Mouse (Mus musculus) heart, embryonic 16.5 days (tissue): Measurements from ENCODE around the gene Ccsap. TPM values are rescaled to one million over a fixed set of nuclear protein-coding genes. Genes with fewer than 3 reads are reported as not detected.

Experiments
- ATAC-seq: fragments of 200-750 bp; cut with Nextera tagmentation; replicated peaks from 2 replicates; pipeline ENCODE4 v1.8.0; 2017; ENCODE audit warnings: moderate number of reproducible peaks; ENCODE audit not compliant: insufficient read depth, low FRiP score; ENCODE audit errors: extremely low read depth
- H3K27ac ChIP-seq: fragments of 300-500 bp; sonication (generic); 2 replicates; pipeline ENCODE4 v1.5.1; 2014; ENCODE audit warnings: mild to moderate bottlenecking, low read length, control low read depth, moderate library complexity
- H3K27me3 ChIP-seq: fragments of 300-500 bp; sonication (generic); 2 replicates; pipeline ENCODE4 v1.6.1; 2014; ENCODE audit warnings: low read length, mixed read lengths; ENCODE audit not compliant: control insufficient read depth, insufficient read depth
- H3K36me3 ChIP-seq: fragments of 300-500 bp; sonication (generic); 2 replicates; pipeline ENCODE4 v1.6.1; 2014; ENCODE audit not compliant: control insufficient read depth, insufficient read depth
- H3K4me1 ChIP-seq: fragments of 300-500 bp; sonication (generic); 2 replicates; pipeline ENCODE4 v1.6.1; 2014; ENCODE audit warnings: low read length, mixed read lengths; ENCODE audit not compliant: control insufficient read depth, insufficient read depth
- H3K4me2 ChIP-seq: fragments of 300-500 bp; sonication (generic); 2 replicates; pipeline ENCODE4 v1.6.1; 2014; ENCODE audit warnings: low read depth, mild to moderate bottlenecking, control low read depth, low read length
- H3K4me3 ChIP-seq: fragments of 300-500 bp; sonication (generic); 2 replicates; pipeline ENCODE4 v1.5.1; 2014; ENCODE audit warnings: mild to moderate bottlenecking, control low read depth, low read length
- H3K9ac ChIP-seq: fragments of 300-500 bp; sonication (generic); 2 replicates; pipeline ENCODE4 v1.6.1; 2014; ENCODE audit warnings: low read length, control low read depth
- H3K9me3 ChIP-seq: fragments of 300-500 bp; sonication (generic); replicated peaks from 2 replicates; pipeline ENCODE4 v1.6.1; 2016; ENCODE audit warnings: low read length; ENCODE audit not compliant: control insufficient read depth
- WGBS: fragments of 180-500 bp; shearing (Covaris S2); extraction: QIAGEN DNeasy Blood & Tissue Kit; methylation state at CpG from one replicate; pipeline ENCODE4 v1.1.7; 2014; 5-methylcytosine and 5-hydroxymethylcytosine counted together
- polyA plus RNA-seq: library from polyadenylated mRNA; unstranded; fragments of >200 nt; fragmentation: Nextera tagmentation; extraction: Ambion mirVana; gene quantifications from 2 replicates; pipeline ENCODE4 v1.2.1, GENCODE M21; 2015

Gene Ccsap
- polyA plus RNA-seq, 1 experiment from 2014 or later, result 2.7 TPM

DNA sequence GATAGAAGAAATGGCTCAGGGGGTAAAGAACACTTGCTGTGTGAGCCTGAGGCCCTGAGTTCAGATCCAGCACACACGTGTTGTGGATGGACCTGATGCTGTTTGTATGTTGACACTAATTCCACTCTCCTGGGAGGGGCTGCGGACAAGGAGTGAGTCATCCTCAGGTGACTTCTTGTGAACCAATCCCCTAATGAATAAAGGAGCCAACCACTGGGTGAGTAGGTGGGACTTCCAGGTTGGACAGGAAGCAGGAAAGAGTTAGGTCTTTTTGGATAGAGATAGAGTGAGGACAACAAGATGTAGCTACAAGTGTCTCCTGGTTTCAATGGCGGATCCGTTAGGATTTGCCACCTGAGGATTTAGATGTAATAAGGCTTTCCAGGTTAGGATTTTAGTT lies 10.7 kb downstream of the Ccsap start:
- Histone ChIP-seq H3K4me1 (no peaks in the 10 kb centered on the region), H3K4me2 (no peak overlapping the region), H3K36me3 (no peaks in the 10 kb centered on the region), H3K9ac (no peak overlapping the region), H3K9me3 (no peaks in the 10 kb centered on the region), H3K27ac (no peak overlapping the region), H3K4me3 (no peak overlapping the region), H3K27me3 (no peaks in the 10 kb centered on the region)
- WGBS, result 85% methylated on average over 4 of the region's 4 CpGs
- no peak for ATAC-seq

DNA sequence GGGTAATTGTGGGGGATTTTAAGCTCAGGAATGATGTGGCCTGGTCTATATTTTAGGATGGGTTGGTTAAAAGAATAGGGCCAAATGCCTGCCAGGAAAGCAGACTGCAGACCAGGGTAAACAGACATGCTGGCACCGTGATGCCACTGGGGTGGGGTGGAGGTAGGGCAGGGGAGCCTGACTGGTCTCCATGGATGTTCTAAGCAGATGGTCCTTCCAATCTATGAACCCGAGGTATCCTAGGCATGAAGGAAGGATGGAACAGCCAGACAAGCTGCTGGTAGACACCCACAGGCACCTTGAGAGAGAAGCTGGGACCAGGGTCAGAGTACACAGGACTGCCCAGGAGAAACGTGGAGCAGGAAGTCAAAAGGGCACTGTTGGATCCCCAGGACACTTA lies 12.5 kb downstream of the Ccsap start:
- H3K4me3 ChIP-seq, result no peak overlapping the region
- no peaks in the 10 kb centered on the region for H3K4me1 ChIP-seq
- H3K27me3 ChIP-seq, result no peaks in the 10 kb centered on the region
- ATAC-seq, result no peak
- H3K4me2 ChIP-seq, result no peak overlapping the region
- H3K27ac ChIP-seq, result no peak overlapping the region
- 55% methylated on average over 3 of the region's 3 CpGs for WGBS
- no peaks in the 10 kb centered on the region for H3K9me3 ChIP-seq
- no peak overlapping the region for H3K9ac ChIP-seq
- no peaks in the 10 kb centered on the region for H3K36me3 ChIP-seq

DNA sequence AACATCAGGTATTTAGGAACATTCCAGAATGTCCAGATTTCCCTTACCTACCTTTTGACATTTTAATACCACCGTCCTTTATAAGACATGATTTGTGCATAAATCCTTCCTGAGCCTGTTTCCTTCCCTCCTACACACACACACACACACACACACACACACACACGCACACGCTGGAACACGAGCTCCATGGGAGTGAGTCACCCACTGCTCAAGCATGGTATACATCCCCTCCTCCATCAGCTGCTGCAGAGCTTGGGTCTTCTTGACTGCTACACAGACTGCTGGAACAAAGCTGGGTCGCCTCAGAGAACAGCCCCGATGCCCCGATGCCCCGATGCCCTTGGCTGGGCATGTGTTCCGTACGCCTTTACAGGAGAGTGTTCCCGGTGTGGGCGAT lies 13.5 kb downstream of the Ccsap start:
- WGBS, result 83% methylated on average over 12 of the region's 12 CpGs
- Histone ChIP-seq H3K27ac (no peak overlapping the region), H3K27me3 (no peaks in the 10 kb centered on the region), H3K4me1 (no peaks in the 10 kb centered on the region), H3K9me3 (no peaks in the 10 kb centered on the region), H3K9ac (no peak overlapping the region), H3K36me3 (0 out of 2 replicates have a peak, but pooled peaks cover 3% of the 10 kb centered on the region), H3K4me3 (no peak overlapping the region), H3K4me2 (no peak overlapping the region)
- no peak for ATAC-seq

GRCm38 (mm10) chr8:123845991-123846390 lies 14.0 kb downstream of the Ccsap start:
- H3K9ac ChIP-seq, result no peak overlapping the region
- H3K4me2 ChIP-seq, result no peak overlapping the region
- no peak overlapping the region for H3K27ac ChIP-seq
- no peak overlapping the region for H3K4me3 ChIP-seq
- H3K4me1 ChIP-seq, result no peaks in the 10 kb centered on the region
- 86% methylated on average over 10 of the region's 10 CpGs for WGBS
- H3K27me3 ChIP-seq, result no peaks in the 10 kb centered on the region
- H3K36me3 ChIP-seq, result 0 out of 2 replicates have a peak, but pooled peaks cover 5% of the 10 kb centered on the region
- H3K9me3 ChIP-seq, result no peaks in the 10 kb centered on the region
- no peak for ATAC-seq

DNA sequence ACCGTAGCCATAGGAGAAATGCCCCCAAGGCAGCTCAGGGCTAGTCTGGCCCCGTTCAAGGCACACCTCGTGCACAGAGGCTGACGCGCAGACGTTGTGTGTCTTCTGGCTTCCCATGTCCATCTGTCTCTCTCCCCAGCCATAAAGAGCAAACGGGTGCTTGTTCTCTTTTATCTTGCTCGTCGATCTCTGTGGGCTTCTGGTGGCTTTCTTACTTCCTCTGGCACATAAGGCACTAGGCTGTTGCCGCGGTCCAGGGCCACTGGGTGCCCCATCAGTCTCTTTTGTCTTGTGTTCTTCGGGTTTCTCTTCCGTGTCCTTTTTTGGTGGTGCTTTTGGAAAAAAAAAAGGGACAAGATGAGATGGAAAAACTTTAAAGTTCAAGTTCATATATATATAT lies 14.9 kb downstream of the Ccsap start:
- WGBS, result 80% methylated on average over 13 of the region's 13 CpGs
- no peak overlapping the region for H3K4me2 ChIP-seq
- no peaks in the 10 kb centered on the region for H3K27me3 ChIP-seq
- H3K27ac ChIP-seq, result no peak overlapping the region
- H3K9me3 ChIP-seq, result no peaks in the 10 kb centered on the region
- no peak for ATAC-seq
- H3K4me1 ChIP-seq, result no peaks in the 10 kb centered on the region
- H3K4me3 ChIP-seq, result no peak overlapping the region
- H3K36me3 ChIP-seq, result 0 out of 2 replicates have a peak, but pooled peaks cover 5% of the 10 kb centered on the region
- no peak overlapping the region for H3K9ac ChIP-seq

- Histone ChIP-seq H3K4me2 (no peak overlapping the region), H3K36me3 (0 out of 2 replicates have a peak, but pooled peaks cover 5% of the 10 kb centered on the region), H3K4me3 (no peak overlapping the region), H3K4me1 (no peaks in the 10 kb centered on the region), H3K27me3 (no peaks in the 10 kb centered on the region), H3K9me3 (no peaks in the 10 kb centered on the region), H3K9ac (no peak overlapping the region), H3K27ac (no peak overlapping the region)
- 77% methylated on average over 7 of the region's 7 CpGs for WGBS
- no peak for ATAC-seq
Observed at GRCm38 (mm10) chr8:123844341-123844740, 15.7 kb downstream of the Ccsap start.

GRCm38 (mm10) chr8:123842086-123842485 lies 17.9 kb downstream of the Ccsap start:
- ATAC-seq, result no peak
- no peaks in the 10 kb centered on the region for H3K9me3 ChIP-seq
- 88% methylated on average over 12 of the region's 12 CpGs for WGBS

DNA sequence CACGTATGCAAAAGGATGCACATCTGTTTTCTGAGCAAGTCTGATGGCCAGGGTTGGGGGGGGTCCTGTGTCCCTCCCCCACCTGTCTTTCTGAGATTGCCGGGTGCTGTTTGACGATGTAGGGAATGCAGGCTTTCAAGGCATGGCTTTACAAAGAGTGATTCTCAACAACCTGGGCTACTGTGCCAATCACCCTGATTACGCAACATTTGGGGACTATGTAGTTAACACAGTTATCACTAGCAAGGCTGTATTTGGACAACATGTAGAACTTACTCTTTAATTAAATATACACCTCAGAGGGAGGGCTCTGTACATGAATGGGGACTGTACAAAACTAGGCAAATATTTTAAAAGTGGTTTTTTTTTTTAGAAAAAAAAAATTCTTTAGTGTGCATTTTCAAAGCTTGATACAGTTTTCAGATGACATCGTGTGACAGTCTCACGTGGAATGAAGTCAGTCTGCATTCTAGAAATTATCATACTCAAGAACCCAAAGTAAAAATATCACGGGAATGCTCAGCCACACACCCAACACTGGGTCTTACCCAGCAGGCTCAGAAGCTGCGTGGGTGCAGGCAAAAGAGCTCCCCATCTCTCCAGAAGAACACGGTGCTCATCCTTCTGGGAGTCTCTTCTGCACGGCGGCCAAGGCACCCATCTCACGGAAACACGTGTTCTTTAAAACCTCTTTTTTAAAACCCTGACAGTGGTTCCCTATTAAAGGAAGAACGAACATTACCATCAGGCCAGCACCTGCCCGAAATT lies 19.2 kb downstream of the Ccsap start:
- Histone ChIP-seq H3K27me3 (no peaks in the 10 kb centered on the region), H3K9ac (no peak overlapping the region), H3K36me3 (peaks cover 7% of the 10 kb centered on the region), H3K9me3 (no peaks in the 10 kb centered on the region), H3K4me2 (no peak overlapping the region), H3K4me3 (no peak overlapping the region), H3K4me1 (no peaks in the 10 kb centered on the region), H3K27ac (no peak overlapping the region)
- no peak for ATAC-seq
- WGBS, result 82% methylated on average over 15 of the region's 15 CpGs

More at GRCm38 (mm10) chr8:123842086-123842485, 17.9 kb downstream of the Ccsap start:
- Histone ChIP-seq H3K27me3 (no peaks in the 10 kb centered on the region), H3K27ac (no peak overlapping the region), H3K36me3 (peaks cover 7% of the 10 kb centered on the region), H3K9ac (no peak overlapping the region), H3K4me2 (no peak overlapping the region), H3K4me1 (no peaks in the 10 kb centered on the region), H3K4me3 (no peak overlapping the region)

- no peaks in the 10 kb centered on the region for H3K9me3 ChIP-seq
- peaks cover 11% of the 10 kb centered on the region for H3K36me3 ChIP-seq
- no peaks in the 10 kb centered on the region for H3K27me3 ChIP-seq
- no peak overlapping the region for H3K4me2 ChIP-seq
- no peak overlapping the region for H3K4me3 ChIP-seq
- WGBS, result 63% methylated on average over 9 of the region's 9 CpGs
- H3K4me1 ChIP-seq, result no peaks in the 10 kb centered on the region
- ATAC-seq, result no peak
- H3K9ac ChIP-seq, result no peak overlapping the region
- no peak overlapping the region for H3K27ac ChIP-seq
Observed at GRCm38 (mm10) chr8:123838496-123838895, 21.5 kb downstream of the Ccsap start.
